Mouse (Mus musculus): ENCODE results near the gene Olfr148. TPM values are rescaled to one million over a fixed set of nuclear protein-coding genes. Genes with fewer than 3 reads are reported as not detected.

Olfr148 gene
- not detected in 2 replicates for polyA plus RNA-seq (2015; fragmentation: Nextera tagmentation; extraction: Ambion mirVana)

GRCm38 (mm10) chr9:39610355-39610754 is at the start of gene Olfr148:
TSS of gene Olfr148 (plus strand) at chr9:39610655.

GRCm38 (mm10) chr9:39575469-39575868 is 35.0 kb upstream of the Olfr148 start, which contains the start of gene Olfr959:
TSS of gene Olfr959 (minus strand) at chr9:39575569.

GRCm38 (mm10) chr9:39603999-39604453 is 6.4 kb upstream of the Olfr148 start, which contains the start of gene AW551984:
TSS of gene AW551984 (minus strand) at chr9:39604403.

GRCm38 (mm10) chr9:39621073-39621472 is 10.6 kb downstream of the Olfr148 start, which contains the start of gene Olfr960:
TSS of gene Olfr960 (plus strand) at chr9:39621373.

GRCm38 (mm10) chr9:39644785-39645184 is 34.3 kb downstream of the Olfr148 start, which contains the start of gene Olfr961:
TSS of gene Olfr961 (plus strand) at chr9:39645085.

Other genes starting within 250 kb of the Olfr148 start
- gene Olfr951, start 223.2 kb upstream of the Olfr148 start, polyA plus RNA-seq (2015; fragmentation: Nextera tagmentation; extraction: Ambion mirVana), result not detected in 2 replicates
- not detected in 2 replicates for gene Olfr952, start 183.5 kb upstream of the Olfr148 start, polyA plus RNA-seq (2015; fragmentation: Nextera tagmentation; extraction: Ambion mirVana)
- not detected in 2 replicates for gene Olfr954, start 154.0 kb upstream of the Olfr148 start, polyA plus RNA-seq (2015; fragmentation: Nextera tagmentation; extraction: Ambion mirVana)
- not detected in 2 replicates for gene Olfr955, start 138.7 kb upstream of the Olfr148 start, polyA plus RNA-seq (2015; fragmentation: Nextera tagmentation; extraction: Ambion mirVana)
- gene Olfr44, start 116.7 kb upstream of the Olfr148 start, polyA plus RNA-seq (2015; fragmentation: Nextera tagmentation; extraction: Ambion mirVana), result not detected in 2 replicates
- not detected in 2 replicates for gene Olfr957, start 94.8 kb upstream of the Olfr148 start, polyA plus RNA-seq (2015; fragmentation: Nextera tagmentation; extraction: Ambion mirVana)
- not detected in 2 replicates for gene Olfr958, start 56.6 kb upstream of the Olfr148 start, polyA plus RNA-seq (2015; fragmentation: Nextera tagmentation; extraction: Ambion mirVana)
- gene Olfr959, start 35.1 kb upstream of the Olfr148 start, polyA plus RNA-seq (2015; fragmentation: Nextera tagmentation; extraction: Ambion mirVana), result not detected in 2 replicates
- gene AW551984, start 6.3 kb upstream of the Olfr148 start, polyA plus RNA-seq (2015; fragmentation: Nextera tagmentation; extraction: Ambion mirVana), result 39.4 and 49.0 TPM in 2 replicates
- gene Olfr960, start 10.7 kb downstream of the Olfr148 start, polyA plus RNA-seq (2015; fragmentation: Nextera tagmentation; extraction: Ambion mirVana), result not detected in 2 replicates
- gene Olfr961, start 34.4 kb downstream of the Olfr148 start, polyA plus RNA-seq (2015; fragmentation: Nextera tagmentation; extraction: Ambion mirVana), result not detected in 2 replicates
- gene Olfr963, start 56.5 kb downstream of the Olfr148 start, polyA plus RNA-seq (2015; fragmentation: Nextera tagmentation; extraction: Ambion mirVana), result not detected in 2 replicates
- gene Olfr149, start 96.5 kb downstream of the Olfr148 start, polyA plus RNA-seq (2015; fragmentation: Nextera tagmentation; extraction: Ambion mirVana), result not detected in 2 replicates
- not detected in 2 replicates for gene Olfr965, start 100.7 kb downstream of the Olfr148 start, polyA plus RNA-seq (2015; fragmentation: Nextera tagmentation; extraction: Ambion mirVana)
- gene Olfr150, start 120.3 kb downstream of the Olfr148 start, polyA plus RNA-seq (2015; fragmentation: Nextera tagmentation; extraction: Ambion mirVana), result not detected in 2 replicates
- not detected in 2 replicates for gene Olfr967, start 135.6 kb downstream of the Olfr148 start, polyA plus RNA-seq (2015; fragmentation: Nextera tagmentation; extraction: Ambion mirVana)
- gene Olfr968, start 172.6 kb downstream of the Olfr148 start, polyA plus RNA-seq (2015; fragmentation: Nextera tagmentation; extraction: Ambion mirVana), result not detected in 2 replicates
- gene Olfr969, start 180.3 kb downstream of the Olfr148 start, polyA plus RNA-seq (2015; fragmentation: Nextera tagmentation; extraction: Ambion mirVana), result not detected in 2 replicates
- gene Olfr970, start 198.2 kb downstream of the Olfr148 start, polyA plus RNA-seq (2015; fragmentation: Nextera tagmentation; extraction: Ambion mirVana), result not detected in 2 replicates
- gene Olfr971, start 226.2 kb downstream of the Olfr148 start, polyA plus RNA-seq (2015; fragmentation: Nextera tagmentation; extraction: Ambion mirVana), result not detected in 2 replicates